Mouse (Mus musculus) hindbrain, embryonic 14.5 days (tissue): ENCODE measurements at regions not wholly inside any gene's neighbourhood (a gene's known extent, or its start where the extent isn't known, plus 50 kb on each side); places are given as distances from the start of the nearest gene placed in this dataset.

Experiments used
- ATAC-seq: fragments of 200-750 bp; cut with Nextera tagmentation; 2 replicates; pipeline ENCODE4 v1.8.0; 2017; ENCODE audit warnings: moderate number of reproducible peaks, mild to moderate bottlenecking, moderate TSS enrichment, moderate library complexity; ENCODE audit not compliant: low FRiP score
- DNase-seq: peaks from one replicate; pipeline ENCODE4 v3.0.0-alpha.2; 2015; ENCODE audit warnings: low spot score
- H3K27ac ChIP-seq: fragments of 300-500 bp; sonication (generic); 2 replicates; pipeline ENCODE4 v1.5.1; 2014; ENCODE audit warnings: mild to moderate bottlenecking, moderate library complexity
- H3K27me3 ChIP-seq: fragments of 300-500 bp; sonication (generic); 2 replicates; pipeline ENCODE4 v1.6.1; 2014; ENCODE audit warnings: mild to moderate bottlenecking, low read length, mixed read lengths; ENCODE audit not compliant: control insufficient read depth, insufficient read depth
- H3K36me3 ChIP-seq: fragments of 300-500 bp; sonication (generic); replicated peaks from 2 replicates; pipeline ENCODE4 v1.6.1; 2014; ENCODE audit not compliant: control insufficient read depth, insufficient read depth
- H3K4me1 ChIP-seq: fragments of 300-500 bp; sonication (generic); replicated peaks from 2 replicates; pipeline ENCODE4 v1.6.1; 2014; ENCODE audit warnings: antibody characterized with exemption, low read length, mixed read lengths; ENCODE audit not compliant: control insufficient read depth, insufficient read depth
- H3K4me2 ChIP-seq: fragments of 300-500 bp; sonication (generic); replicated peaks from 2 replicates; pipeline ENCODE4 v1.6.1; 2014; ENCODE audit warnings: mild to moderate bottlenecking, moderate library complexity
- H3K4me3 ChIP-seq: fragments of 300-500 bp; sonication (generic); replicated peaks from 2 replicates; pipeline ENCODE4 v1.5.1; 2014; ENCODE audit warnings: mild to moderate bottlenecking, low read length
- H3K9ac ChIP-seq: fragments of 300-500 bp; sonication (generic); 2 replicates; pipeline ENCODE4 v1.6.1; 2014
- H3K9me3 ChIP-seq: fragments of 300-500 bp; sonication (generic); 2 replicates; pipeline ENCODE4 v1.6.1; 2016; ENCODE audit warnings: low read length; ENCODE audit not compliant: control insufficient read depth
- WGBS: fragments of 180-500 bp; shearing (Covaris S2); extraction: QIAGEN DNeasy Blood & Tissue Kit; methylation state at CpG from one replicate; pipeline ENCODE4 v1.1.7; 2014; 5-methylcytosine and 5-hydroxymethylcytosine counted together

DNA sequence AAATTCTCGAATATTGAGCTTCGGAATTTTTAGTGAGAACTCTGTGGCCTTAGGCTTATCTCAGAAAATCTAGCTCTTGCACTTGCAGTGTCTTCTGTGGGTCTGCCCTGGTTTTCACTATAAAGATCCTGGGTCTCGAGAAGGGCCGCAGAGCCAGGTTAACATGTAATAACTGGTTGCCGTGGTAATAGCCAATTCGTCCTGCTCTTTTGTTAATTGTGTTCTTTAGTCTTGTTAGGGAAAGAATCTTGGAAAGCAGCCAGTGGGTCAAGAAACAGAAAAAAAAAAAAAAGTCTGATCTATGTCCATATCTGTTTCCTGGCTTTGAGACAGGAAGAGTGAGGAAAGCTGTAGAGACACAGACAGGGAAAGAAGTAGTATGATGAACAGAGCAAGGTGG is 217.9 kb downstream of the Tpbg start:
- H3K9ac ChIP-seq, result no peak overlapping the region
- peaks cover 5% of the 10 kb centered on the region; the same call in 1 of the 2 replicates for H3K4me1 ChIP-seq
- no peak overlapping the region for H3K4me3 ChIP-seq
- no peaks in the 10 kb centered on the region for H3K36me3 ChIP-seq
- WGBS, result 42% methylated on average over 6 of the region's 6 CpGs
- H3K4me2 ChIP-seq, result no peak overlapping the region
- ATAC-seq (no peak), DNase-seq (peak; percentile 42)
- no peaks in the 10 kb centered on the region for H3K9me3 ChIP-seq
- no peak overlapping the region for H3K27ac ChIP-seq
- H3K27me3 ChIP-seq, result no peaks in the 10 kb centered on the region

DNA sequence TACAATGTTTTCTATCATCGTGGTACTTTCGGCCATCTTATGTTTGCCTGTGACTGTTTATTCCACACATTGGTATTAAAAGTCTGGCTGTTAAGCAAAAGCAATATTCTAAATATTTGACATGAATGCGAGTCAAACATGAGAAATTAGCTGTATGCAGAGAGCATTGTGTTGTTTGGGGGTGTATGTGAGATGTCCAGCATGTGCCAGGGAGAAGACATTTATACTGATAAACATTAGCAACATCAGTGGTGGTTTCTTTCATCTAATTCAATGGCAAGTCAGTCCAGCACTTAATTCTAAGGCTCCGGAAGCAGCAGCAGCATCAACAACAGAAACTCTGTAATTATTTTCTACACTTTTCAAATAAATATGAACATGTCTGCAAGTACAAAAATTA is 219.1 kb downstream of the Tpbg start:
- Histone ChIP-seq H3K36me3 (no peaks in the 10 kb centered on the region), H3K9ac (no peak overlapping the region), H3K9me3 (no peaks in the 10 kb centered on the region), H3K27ac (no peak overlapping the region), H3K27me3 (no peaks in the 10 kb centered on the region), H3K4me3 (no peak overlapping the region), H3K4me2 (no peak overlapping the region), H3K4me1 (peaks cover 5% of the 10 kb centered on the region; the same call in 1 of the 2 replicates)
- WGBS, result 92% methylated on average over 4 of the region's 4 CpGs
- DNase-seq (no peak), ATAC-seq (no peak)

DNA sequence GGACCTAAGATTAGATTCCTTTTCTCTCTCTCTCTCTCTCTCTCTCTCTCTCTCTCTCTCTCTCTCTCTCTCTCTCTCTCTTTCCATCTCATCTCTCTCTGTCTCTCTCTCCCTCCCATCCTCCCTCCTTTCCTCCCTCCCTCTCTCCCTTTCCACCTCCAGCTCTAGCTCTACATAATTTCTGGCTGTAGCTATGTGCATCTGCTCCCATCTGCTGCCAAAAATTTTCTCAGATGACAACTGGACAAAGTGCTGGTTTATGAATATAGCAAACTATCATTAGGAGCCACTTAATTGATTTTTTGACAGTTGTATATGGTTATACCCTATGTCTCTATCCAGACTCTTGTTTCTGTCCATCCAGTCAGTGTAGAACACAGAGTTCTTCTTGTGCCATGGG is 237.1 kb downstream of the Tpbg start:
- H3K27me3 ChIP-seq, result no peaks in the 10 kb centered on the region
- H3K4me3 ChIP-seq, result no peak overlapping the region
- H3K9me3 ChIP-seq, result no peaks in the 10 kb centered on the region
- DNase-seq, result no peak
- H3K4me1 ChIP-seq, result no peaks in the 10 kb centered on the region
- ATAC-seq, result no peak
- H3K27ac ChIP-seq, result no peak overlapping the region
- H3K4me2 ChIP-seq, result no peak overlapping the region
- H3K36me3 ChIP-seq, result no peaks in the 10 kb centered on the region
- no peak overlapping the region for H3K9ac ChIP-seq

DNA sequence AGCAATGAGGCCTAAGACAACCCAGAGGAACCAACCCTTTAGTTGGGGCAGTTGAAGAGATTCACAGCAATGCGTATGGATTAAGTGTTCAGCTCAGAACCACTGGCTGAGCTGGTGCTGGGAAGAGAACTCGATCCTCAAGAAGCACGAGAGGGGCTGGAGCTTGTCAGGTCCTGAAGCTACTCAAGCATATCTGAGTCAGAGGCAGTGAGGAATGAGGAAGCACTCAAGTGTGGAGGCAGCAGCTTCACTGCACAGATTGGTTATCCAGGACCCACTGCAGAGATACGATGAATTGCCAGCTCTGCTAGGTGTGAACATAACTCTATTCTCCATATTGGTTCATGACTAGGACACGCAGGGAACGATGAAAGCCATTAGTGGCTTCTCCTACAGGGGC is 239.7 kb downstream of the Tpbg start:
- WGBS, result 78% methylated on average over 6 of the region's 6 CpGs
- no peaks in the 10 kb centered on the region for H3K36me3 ChIP-seq
- H3K4me2 ChIP-seq, result no peak overlapping the region
- ATAC-seq (no peak), DNase-seq (no peak)
- H3K27ac ChIP-seq, result no peak overlapping the region
- H3K4me1 ChIP-seq, result no peaks in the 10 kb centered on the region
- H3K4me3 ChIP-seq, result no peak overlapping the region
- H3K9ac ChIP-seq, result no peak overlapping the region
- no peaks in the 10 kb centered on the region for H3K27me3 ChIP-seq
- no peaks in the 10 kb centered on the region for H3K9me3 ChIP-seq

DNA sequence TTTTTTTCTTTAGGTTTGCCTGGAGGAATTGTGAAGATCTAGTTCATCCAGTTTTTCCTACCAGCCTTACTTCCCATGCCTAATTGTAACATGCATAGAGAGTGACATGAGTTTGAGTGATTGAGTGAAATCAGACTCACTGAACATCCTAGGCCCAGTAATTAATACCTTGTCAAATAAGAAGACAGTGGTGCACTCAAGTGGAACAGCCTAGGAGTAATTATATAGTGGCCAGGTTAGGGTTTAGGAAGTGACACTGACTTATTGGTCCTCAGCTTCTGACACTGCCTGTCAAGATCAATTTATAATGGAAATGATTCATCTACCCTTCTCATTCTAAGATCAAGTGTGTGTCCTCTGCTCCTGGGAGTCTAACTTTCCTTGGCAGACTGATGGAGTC is 250.8 kb downstream of the Tpbg start:
- Histone ChIP-seq H3K9ac (no peak overlapping the region), H3K9me3 (no peaks in the 10 kb centered on the region)

DNA sequence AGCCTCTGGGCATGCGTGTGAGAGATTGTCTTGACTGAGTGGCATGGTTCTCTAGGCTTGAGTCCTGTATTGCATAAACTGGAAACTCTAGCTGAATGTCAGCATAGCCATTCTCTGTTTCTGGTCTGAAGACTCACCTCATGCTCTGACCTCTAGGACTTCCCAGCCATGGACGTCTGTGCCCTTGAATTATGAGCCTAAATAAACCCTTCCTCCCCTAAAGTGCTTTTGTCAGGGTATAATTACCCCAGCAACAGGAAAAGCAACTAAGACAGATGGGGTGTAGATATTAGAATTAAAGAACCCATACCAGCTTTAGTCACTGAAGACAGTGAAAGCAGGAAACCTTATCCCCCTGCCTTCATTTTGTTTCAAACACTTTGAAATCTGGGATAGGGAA is 253.3 kb downstream of the Tpbg start:
- no peaks in the 10 kb centered on the region for H3K27me3 ChIP-seq
- WGBS, result 67% methylated on average over 2 of the region's 2 CpGs
- no peak for ATAC-seq

More for the DNA sequence above, 250.8 kb downstream of the Tpbg start:
- H3K27me3 ChIP-seq, result no peaks in the 10 kb centered on the region
- no peak overlapping the region for H3K4me3 ChIP-seq
- H3K36me3 ChIP-seq, result no peaks in the 10 kb centered on the region
- ATAC-seq, result 0 out of 2 replicates have a peak, but pooled peaks have one; percentile 46
- no peak overlapping the region for H3K4me2 ChIP-seq
- H3K4me1 ChIP-seq, result no peaks in the 10 kb centered on the region
- no peak for DNase-seq
- no peak overlapping the region for H3K27ac ChIP-seq

DNA sequence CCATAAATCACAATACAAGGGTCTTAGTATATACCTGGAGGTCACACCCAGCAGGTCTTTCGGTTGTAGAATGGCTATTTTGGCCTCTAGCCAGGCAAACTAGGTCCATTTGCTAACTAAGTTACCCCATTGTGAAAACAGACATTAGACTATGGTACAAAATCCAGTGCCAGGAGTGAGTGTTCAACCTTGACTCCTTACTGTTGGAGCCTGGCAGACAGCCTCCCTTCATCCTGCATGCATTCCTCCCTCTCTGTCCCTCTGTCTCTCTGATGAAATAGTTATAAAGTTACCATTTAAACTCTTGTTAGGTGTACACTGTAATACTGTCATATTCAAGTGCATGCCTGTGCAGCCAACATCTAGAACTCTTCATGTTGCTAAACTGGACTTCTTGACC is 254.1 kb downstream of the Tpbg start:
- H3K27me3 ChIP-seq, result no peaks in the 10 kb centered on the region
- ATAC-seq, result no peak
- H3K9ac ChIP-seq, result no peak overlapping the region
- H3K4me1 ChIP-seq, result no peaks in the 10 kb centered on the region
- no peak for DNase-seq
- H3K36me3 ChIP-seq, result no peaks in the 10 kb centered on the region
- no peak overlapping the region for H3K27ac ChIP-seq
- no peak overlapping the region for H3K4me2 ChIP-seq
- no peaks in the 10 kb centered on the region for H3K9me3 ChIP-seq
- H3K4me3 ChIP-seq, result no peak overlapping the region
- WGBS, result 83% methylated on average over 1 of the region's 1 CpGs

More for the DNA sequence above, 253.3 kb downstream of the Tpbg start:
- H3K4me3 ChIP-seq, result no peak overlapping the region
- no peaks in the 10 kb centered on the region for H3K36me3 ChIP-seq
- no peak for DNase-seq
- H3K4me2 ChIP-seq, result no peak overlapping the region
- H3K9ac ChIP-seq, result no peak overlapping the region
- H3K27ac ChIP-seq, result no peak overlapping the region
- H3K4me1 ChIP-seq, result no peaks in the 10 kb centered on the region
- no peaks in the 10 kb centered on the region for H3K9me3 ChIP-seq

DNA sequence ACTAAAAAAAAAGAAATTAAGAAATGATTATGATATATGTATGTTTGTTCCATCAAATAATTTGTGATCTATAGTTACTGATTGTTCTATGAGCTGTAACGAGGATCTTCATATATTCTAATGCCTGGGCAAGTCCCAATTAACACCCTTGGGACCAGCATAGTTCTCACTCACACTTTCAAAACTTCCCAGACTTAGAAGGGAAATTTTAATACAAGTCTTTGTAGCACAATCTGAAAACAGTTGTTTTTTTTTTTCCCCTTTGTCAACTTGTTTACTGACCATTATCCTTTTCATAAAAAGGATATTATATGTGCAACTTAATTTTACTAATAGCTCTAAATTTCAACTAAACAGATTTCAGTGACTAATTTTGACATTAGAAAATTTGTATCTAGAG is 257.1 kb downstream of the Tpbg start:
- Histone ChIP-seq H3K27ac (no peak overlapping the region), H3K4me3 (no peak overlapping the region), H3K9me3 (no peaks in the 10 kb centered on the region), H3K9ac (no peak overlapping the region), H3K36me3 (no peaks in the 10 kb centered on the region), H3K4me2 (no peak overlapping the region), H3K27me3 (no peaks in the 10 kb centered on the region), H3K4me1 (no peaks in the 10 kb centered on the region)
- WGBS, result 94% methylated on average over 1 of the region's 1 CpGs
- DNase-seq (no peak), ATAC-seq (no peak)

DNA sequence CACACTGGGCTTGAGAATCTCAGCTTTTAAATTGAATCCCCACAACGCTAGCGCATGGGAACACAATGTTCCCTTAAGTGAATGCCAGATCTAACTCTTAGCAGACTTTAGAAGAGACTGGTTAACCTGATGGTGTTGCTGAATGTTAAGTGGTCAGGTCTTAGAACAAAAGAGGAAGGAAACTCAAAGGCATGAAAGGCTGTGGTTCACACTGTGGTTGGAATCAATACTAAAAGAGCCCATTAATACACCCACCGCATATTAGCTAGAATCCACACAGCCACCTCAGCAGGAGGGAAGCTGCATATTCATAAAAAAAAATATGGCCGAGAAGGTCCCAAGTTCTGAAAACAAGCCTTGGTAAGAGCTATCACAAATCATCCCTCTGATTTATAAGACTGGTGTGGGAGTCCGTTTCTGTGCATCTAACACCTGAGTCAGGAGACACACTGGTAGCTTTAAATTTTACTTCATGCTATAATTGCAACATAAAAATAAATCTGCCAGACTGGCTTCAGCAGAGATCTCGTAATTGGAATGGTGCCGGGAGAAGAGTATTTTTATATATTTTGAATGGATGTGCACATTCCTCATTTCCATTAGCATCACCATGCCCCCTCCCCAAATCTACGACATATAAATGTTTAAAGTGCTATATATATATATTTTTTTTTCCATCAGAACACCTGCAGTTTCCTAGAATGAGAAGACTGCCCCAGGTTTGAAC is 259.3 kb downstream of the Tpbg start:
- 87% methylated on average over 8 of the region's 8 CpGs for WGBS

DNA sequence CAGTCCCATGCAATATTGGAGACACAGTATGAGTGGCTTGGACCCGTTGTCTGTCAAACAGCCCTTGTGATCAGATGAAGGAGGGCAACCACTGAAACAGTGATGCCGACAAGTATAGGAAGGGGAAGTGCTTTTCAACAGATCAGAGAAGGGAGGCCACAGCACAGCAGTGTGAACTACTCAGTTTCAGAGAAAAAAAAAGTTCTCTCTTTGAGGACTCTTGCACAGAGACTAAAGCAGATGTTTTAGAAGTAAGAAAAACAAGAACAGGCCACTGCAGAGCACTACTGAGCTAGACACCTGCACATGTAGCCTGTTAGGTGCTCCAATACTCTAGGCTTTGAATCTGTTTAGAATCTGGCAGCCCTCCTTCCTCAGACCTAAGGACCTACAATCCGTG is 261.4 kb downstream of the Tpbg start:
- WGBS, result 90% methylated on average over 3 of the region's 3 CpGs
- Histone ChIP-seq H3K4me3 (no peak overlapping the region), H3K9me3 (no peaks in the 10 kb centered on the region), H3K27me3 (no peaks in the 10 kb centered on the region), H3K4me2 (no peak overlapping the region), H3K4me1 (no peaks in the 10 kb centered on the region), H3K9ac (no peak overlapping the region), H3K27ac (no peak overlapping the region), H3K36me3 (no peaks in the 10 kb centered on the region)
- ATAC-seq (no peak), DNase-seq (no peak)

More for the DNA sequence above, 259.3 kb downstream of the Tpbg start:
- no peak overlapping the region for H3K4me2 ChIP-seq
- DNase-seq, result no peak
- no peaks in the 10 kb centered on the region for H3K9me3 ChIP-seq
- no peaks in the 10 kb centered on the region for H3K36me3 ChIP-seq
- H3K4me1 ChIP-seq, result no peaks in the 10 kb centered on the region
- H3K27me3 ChIP-seq, result no peaks in the 10 kb centered on the region
- H3K4me3 ChIP-seq, result no peak overlapping the region
- no peak overlapping the region for H3K27ac ChIP-seq
- no peak overlapping the region for H3K9ac ChIP-seq
- ATAC-seq, result no peak
